Mouse (Mus musculus) liver, embryonic 14.5 days (tissue): ENCODE results near the gene Mylk.

Experiments
- CTCF ChIP-seq: IDR thresholded peaks from 2 replicates; pipeline ENCODE4 v1.5.1; 2016; ENCODE audit warnings: antibody characterized with exemption, low read depth, control low read depth
- EP300 ChIP-seq: IDR thresholded peaks from 2 replicates; pipeline ENCODE4 v1.6.1; 2016; ENCODE audit warnings: antibody characterized with exemption, low read depth

GRCm38 (mm10) chr16:34765666-34766065 is 20.7 kb downstream of the Mylk start:
- TF ChIP-seq CTCF (no peak), EP300 (no peak)
